Mouse (Mus musculus): ENCODE data around the gene Bbx.

Gene Bbx

DNA sequence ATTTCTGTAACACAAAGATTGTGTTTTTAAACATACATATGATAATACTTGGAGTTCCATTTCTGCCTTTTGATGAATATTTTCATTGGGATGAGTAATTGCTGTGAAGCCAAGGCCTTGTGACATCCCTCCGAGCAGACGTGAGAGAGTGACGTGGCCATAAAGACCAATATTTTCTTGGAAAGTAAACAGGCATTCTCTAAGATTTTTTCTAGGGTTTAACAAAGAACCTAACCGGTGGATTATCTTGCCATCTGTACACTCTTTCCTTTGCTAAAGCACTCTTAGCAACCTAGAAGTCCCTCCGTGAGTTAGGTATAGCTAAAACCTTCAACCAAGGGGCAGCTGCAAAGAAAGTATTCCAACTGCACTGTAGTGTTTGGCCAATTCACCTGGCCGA, 32.4 kb downstream of the Bbx start:
- no peak for DNase-seq (ENCODE audit: low read depth, low spot score)

DNA sequence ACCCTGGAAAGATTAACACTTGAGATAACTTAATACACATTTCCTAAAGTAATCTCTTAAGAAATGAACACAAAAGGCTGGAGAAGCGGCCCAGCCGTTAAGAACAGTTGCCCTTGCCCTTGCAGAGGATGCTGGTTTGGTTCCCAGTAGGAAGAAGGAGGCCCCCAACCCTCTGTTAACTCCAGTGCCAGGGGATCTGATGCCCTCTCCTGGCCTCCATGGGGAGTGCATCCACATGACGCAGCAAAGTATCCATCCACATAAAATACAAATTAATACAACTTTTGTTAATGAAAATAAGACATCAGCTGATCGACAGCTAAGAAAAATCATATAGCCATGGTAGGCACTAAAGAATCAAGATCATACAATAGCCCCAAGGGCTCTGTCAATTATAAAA, 33.6 kb downstream of the Bbx start:
- no peak for DNase-seq (ENCODE audit: low read depth, low spot score)

DNA sequence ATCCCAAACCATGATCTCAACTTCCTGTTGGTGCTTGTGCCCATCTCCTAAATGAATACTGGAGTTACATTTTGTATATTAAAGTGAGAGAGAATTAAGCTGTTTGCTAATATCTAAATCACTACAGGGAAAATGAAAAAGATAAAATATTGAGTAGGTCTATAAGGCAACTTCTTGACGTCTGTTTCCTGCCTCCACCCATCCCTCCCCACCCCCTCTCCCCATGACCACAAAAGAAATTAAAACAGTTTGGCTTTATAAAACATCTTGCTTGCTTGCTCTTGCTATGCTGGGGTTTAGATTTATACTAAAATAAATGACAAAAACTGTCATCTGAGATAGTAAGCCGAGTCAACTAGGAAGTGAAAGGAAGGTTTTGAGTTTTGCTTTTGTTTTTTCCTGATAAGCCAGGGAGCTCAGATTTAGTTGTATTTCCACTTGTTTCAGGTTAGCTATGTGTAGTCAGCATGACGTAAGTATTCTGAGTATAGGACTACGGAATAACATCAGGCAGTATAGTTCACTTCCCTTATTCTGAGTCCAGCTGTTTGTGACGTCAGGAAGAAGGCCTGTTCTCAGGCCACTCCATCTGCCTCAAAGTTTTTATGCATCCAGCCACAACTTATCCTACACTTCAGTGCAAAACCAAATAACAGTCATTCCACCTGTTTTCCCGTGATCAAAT, 36.1 kb downstream of the Bbx start:
- DNase-seq (ENCODE audit: low read depth, low spot score), result no peak

DNA sequence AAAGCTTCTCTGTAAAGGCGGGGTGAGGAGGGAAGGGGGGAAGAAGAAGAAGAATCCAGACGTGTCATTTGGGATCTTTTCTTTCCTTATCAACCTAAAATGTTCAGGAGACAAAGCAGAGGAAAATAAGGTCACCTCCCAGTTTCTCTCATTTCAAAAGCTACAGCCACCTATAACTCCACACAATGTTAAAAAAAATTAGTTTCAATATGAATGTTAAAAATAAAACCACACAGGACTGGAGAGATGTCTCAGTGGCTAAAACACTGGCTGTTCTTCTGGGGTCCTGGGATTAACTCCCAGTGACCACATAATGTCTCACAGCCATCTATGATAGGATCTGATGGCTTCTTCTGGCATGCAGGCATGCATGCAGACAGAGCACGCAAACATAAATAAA, 43.7 kb downstream of the Bbx start:
- no peak for DNase-seq (ENCODE audit: low read depth, low spot score)

DNA sequence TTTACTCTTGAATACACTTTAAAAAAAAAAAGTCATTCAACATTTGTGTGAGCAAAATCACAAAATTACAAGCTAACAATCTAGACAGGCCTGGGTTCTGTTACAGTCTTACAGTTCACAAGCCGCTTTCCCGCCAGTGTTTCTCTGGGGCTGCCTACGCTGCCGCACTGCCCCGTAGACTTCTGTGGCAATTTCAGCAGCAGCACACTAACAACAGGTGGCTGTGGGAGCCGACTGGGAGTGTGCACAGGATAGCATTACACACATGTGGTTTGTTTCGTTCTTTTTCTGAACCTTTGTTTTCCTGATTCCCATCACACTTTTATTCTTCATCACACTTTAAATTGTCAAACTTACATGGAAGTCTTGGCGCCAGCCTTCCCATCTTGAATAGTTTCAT, 48.6 kb downstream of the Bbx start:
- DNase-seq (ENCODE audit: low read depth, low spot score), result no peak

DNA sequence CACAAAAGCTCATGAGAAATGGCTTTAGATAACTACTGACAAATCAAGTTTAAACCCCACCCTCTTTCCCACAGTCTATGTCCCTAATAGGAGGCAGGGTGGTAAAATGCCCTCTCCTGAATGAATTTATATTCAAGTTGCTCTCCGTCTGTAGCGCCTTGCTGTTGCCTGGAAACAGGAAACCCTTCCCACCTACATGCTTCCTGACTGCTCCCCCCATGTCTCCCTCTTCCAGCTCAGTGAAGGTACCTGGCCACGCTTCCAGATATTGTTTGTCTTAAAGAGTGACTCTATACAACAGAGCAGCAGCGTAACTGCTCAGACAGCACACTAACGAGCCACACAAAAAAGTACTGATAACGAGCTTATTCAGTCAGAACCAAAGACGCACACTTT, 50.8 kb downstream of the Bbx start:
- DNase-seq (ENCODE audit: low read depth, low spot score), result no peak

DNA sequence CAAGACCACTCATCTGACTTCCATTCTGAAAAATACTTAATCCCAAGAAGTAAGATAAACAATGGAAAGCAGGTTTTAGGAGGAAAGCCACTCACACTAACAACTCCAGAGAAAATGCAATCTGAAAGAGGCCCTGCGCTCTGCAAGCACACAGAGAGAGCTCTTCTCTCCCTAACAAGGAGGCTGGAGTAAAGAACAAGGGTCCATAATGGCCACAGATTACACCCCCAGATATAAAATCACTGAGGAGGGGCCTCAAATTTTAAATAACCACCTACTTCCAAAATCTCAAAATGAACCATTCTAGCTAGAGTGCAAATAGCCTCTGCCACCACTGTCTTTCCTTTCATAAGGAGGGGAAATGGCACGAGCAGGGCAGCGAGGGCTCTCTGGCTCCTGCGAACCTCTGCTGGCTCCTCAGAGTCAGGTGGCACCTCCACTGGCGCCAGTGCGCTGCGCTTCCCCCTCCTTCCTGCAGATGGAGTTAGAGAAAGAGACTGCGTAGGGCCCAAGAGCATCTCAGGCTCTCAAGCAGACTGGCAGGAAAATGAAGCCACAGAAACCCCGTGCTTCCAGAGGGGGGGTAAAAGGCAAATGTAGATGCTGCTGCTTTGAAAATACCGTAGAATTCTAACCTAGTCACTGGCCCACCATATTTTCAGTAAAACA, 51.4 kb downstream of the Bbx start:
- peak; percentile 52 for DNase-seq (ENCODE audit: low read depth, low spot score)

DNA sequence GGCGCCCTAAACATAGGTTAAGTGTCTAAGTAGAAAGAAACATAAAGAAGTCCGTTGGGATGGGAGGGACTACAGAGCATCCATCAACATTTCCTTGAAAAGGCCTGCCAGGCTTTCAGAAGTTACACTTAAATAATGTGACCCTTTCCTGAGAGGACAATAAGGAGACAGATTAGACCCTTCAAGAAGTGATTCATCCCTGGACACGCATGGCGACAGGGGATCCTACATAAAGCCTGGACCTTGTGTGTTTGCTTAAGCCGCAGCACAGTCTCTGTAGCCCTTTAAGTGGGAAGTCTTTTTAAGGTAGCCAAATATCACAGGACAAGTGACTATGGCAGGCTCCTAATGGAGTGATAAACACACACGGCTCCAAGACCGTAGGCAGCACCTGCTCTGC, 52.0 kb downstream of the Bbx start:
- DNase-seq (ENCODE audit: low read depth, low spot score), result no peak

DNA sequence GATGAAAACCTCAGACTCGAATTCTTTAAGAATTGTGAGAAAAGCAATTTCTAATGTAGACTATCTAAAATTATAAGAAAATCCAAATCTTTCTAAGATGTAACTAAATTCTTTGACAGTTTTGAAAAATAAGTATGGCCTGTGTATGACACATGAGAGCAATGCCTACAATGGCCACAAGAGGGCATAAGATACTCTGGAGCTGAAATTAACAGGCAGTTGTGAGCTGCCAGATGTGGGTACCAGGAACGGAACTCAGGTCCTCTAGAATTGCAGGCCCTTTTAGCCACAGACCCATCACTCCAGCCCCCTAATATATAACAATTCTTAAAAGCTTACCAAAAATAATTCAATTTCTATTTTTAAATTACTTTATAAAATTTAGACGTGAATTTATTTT, 57.6 kb downstream of the Bbx start:
- DNase-seq (ENCODE audit: low read depth, low spot score), result no peak

DNA sequence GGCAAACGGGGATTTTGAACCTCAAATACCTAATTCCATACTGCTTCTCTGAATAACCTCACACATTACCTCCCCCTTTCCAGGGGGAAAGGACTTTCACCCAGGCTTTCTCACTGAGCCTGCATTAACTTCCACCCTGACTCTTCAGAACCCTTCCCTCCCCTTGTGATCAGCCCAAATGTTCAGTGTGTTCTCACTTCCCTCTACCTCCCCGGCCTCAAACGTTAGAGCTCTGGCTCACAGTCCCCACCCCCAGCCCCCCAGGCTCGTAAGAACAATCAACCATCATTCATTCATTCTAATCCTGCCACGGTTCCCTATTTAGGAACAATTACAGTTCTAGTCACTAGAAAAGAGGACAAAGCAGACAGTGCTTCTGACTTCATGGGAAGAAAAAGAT, 58.5 kb downstream of the Bbx start:
- DNase-seq (ENCODE audit: low read depth, low spot score), result no peak

DNA sequence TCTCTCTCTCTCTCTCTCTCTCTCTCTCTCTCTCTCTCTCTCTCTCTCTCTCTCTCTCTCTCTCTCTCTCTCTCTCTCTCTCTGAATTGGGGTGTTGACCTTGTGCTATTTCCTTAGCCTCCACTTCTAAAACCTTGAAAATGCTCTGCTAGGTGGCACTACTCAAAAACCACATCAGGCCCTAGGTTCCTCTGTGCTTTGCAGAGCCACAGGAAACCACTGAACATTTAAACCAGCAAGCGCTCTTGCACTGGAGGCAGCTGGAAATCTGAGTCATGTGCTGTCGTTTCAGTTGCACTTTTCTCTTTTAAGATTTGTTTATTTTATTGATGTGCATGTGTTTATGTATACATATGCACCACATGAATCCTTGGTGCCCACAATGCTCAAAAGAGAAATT, 59.6 kb downstream of the Bbx start:
- no peak for DNase-seq (ENCODE audit: low read depth, low spot score)

DNA sequence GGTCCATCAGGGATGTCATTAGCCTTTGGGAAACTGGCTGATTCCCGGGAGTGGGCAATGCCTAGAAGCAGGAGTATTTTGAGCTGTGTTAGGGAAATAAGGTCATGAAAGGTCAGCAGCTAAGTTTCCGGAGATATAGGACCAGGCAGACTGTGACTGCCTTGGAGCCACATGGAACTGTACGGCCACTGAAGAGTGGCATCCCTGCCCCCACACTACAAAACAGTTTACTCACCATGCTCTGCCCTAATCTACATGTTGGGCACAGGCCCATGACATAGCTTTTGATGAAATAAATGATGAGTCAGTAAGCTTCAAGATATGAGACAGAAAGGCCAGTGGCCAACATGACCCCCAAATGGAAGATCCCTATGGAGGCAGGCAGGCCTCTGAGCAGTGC, 60.7 kb downstream of the Bbx start:
- DNase-seq (ENCODE audit: low read depth, low spot score), result no peak

DNA sequence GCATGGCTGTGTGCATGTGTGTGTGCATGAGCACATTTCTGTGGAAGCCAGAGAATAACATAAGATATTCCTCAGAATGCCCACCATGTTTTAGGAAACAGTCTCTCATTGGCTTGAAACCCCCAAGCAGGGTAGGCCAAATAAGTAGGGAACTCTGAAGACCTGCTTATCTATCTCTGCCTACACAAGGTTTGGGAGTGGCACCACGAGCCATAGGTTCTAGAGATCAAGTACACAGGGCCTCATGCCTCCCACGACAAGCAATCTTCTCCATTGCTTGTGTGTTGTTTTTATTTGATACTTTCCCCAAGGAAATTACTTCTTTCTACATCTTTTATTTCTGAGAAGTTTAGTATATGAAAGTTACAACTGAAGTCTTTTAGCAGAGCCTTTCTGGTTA, 61.8 kb downstream of the Bbx start:
- DNase-seq (ENCODE audit: low read depth, low spot score), result no peak

DNA sequence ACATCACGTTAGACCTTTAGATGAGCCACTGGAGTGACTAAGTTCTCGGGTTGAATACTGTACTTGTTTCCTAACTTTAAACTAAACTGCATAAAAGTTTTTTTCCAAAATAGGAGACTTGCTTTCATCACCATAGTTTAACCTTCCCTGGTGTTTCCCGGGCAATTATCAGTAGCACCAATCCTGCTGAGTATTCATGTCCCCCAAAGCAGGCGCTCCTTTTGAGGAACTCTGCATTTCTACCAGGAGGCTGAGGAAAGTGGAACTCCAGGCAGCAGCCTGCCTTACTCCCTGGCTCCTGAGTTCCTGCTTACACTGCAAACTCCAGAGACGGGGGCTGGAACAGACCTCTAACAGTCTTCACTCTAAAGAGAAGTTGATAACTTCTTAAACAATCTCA, 65.6 kb downstream of the Bbx start:
- no peak for DNase-seq (ENCODE audit: low read depth, low spot score)

DNA sequence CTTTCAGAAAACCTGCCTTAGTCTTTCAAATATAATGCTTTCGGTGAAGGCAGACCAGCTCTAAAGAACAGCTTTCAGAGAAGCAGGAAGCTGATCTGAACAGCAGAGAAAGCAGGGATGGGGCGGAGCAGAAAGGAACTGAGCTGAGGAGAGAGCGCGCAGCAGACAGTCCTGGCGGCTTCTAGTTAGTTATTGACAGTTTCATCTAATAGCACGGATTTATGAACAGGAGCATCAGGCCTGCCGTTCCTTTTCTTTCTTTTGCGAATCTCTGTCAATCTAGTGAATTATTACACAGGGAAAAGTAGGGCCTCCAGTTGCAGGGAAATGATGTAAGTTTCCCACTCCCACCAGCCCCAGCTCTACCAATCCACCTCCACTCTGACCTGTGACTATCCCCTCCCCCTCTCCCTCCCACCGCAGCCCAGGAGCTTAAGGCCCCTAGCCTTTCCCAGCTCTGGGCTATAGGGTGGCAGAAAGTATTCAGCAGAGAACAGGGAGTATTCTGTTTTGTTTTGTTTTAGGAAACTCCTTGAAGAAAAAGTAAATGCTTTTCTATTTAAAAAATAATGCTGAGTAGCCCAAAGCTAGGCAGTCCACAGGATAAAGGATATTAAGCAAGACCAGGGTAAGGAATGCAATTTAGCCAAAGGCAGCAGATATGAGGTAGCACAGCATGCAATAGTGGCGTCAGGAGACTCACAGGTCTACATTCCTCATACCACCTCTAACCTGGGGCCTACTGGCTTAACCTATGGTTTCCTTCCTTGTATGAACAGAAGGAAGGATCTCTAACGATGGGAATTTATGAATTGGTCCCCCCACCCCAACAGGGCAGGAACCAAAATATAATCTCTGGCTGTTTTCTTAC, 67.8 kb downstream of the Bbx start:
- no peak for DNase-seq (ENCODE audit: low read depth, low spot score)

DNA sequence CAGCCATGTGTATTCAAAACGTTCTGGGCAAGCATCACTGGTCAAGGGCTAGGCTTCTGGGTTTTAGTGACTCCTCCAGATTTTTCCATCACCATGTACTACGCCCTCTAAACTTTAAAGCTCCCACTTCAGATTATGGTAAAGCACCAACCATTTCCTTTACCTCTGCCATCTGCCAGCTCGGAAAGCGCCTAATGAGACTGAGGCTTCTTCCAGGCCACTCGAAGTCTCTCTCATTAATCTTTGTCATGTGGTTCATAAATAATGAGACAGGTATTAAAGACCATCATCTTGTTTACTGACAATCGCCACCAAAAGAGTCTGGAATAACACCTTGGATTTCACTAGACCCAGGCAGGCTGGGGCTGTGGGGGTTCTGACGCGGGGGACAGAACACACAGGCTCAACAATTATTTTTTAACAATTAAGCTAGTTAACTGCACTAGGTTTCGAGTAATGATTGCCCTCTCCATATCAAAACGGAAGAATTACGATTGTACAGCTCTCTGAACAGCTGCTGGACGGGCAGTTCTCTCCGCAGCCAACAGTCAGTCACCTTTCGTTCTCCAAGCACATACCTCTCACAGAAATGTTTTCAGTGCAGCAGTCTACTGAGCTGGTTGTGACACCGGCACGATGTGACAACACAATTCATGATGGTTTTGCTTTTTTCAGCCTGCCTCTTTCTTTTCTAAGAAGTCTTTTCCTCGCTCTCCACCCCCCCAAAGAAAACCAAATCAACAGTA, 68.6 kb downstream of the Bbx start:
- no peak for DNase-seq (ENCODE audit: low read depth, low spot score)

DNA sequence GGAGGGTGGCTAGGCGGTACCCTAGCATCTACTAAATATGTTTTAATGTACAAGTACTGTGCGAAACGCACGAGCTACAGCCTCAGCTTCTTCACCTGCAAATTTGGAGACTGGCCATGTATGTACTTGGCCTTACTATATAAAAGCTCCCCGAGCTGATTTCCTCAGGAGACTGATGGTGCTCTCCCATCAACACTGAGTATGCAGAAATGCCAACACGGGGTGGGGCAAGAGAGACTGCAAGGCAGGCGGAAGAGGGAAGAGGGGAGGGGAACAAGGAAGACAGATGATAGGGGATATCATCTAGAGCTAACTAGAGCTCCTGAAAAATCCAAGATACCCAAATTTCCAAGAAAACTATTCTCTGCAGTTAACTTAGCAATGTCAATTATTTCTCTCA, 71.6 kb downstream of the Bbx start:
- no peak for DNase-seq (ENCODE audit: low read depth, low spot score)

DNA sequence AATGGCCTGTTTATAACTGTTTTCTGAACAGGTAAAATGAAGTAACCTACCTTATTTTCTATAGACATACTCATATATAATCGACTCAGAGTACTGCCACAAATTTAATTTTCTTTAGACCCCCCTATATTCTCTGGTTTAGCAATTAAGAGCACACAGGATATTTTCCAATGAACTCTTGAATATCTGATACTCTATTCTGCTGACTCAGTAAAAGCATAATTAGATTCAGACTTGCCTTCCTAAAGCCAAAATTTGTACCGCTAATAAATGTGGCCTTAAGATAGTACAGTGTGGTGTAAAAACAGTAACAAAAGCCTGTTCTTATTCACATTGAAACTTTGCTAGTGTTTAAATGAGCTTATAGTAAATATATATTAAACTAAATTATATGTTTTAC, 102.5 kb downstream of the Bbx start:
- no peak for DNase-seq (ENCODE audit: low read depth, low spot score)

DNA sequence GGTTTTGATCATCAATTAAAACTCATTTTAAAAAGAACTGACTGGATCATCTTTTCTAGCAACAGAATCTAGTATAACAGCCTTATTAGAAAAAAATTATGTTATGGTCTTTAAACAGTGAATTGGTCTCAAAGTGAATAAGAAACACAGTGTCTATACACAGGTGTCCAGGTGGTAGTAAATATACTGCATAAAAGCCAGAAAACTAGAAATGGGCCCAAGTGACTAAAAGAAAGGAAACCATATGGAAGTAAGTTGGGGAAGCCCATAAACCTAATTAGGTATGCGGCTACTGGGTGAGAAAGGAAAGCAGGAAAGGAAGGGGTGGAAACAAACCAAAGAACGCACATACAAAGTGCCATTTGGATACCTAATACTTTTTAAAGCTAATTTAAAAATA, 107.4 kb downstream of the Bbx start:
- DNase-seq (ENCODE audit: low read depth, low spot score), result no peak

DNA sequence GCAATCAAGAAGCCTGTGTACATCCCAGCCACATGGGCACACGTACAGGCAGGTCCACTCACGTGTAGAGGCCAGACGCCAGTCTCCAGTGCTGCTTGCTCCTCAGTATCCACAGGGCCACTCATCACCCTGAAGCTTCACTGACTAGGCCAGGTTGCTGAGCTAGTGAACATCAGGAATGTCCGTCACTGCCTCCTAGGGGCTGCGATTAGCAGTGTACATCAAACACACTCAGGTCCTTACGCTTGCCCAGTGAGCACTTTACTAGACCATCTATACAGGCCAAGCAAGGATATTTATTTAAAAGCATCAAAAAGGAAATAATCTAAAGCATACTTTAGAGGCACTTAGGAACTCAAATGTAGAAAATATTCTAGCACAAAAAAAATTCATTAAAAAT, 107.9 kb downstream of the Bbx start:
- DNase-seq (ENCODE audit: low read depth, low spot score), result no peak

DNA sequence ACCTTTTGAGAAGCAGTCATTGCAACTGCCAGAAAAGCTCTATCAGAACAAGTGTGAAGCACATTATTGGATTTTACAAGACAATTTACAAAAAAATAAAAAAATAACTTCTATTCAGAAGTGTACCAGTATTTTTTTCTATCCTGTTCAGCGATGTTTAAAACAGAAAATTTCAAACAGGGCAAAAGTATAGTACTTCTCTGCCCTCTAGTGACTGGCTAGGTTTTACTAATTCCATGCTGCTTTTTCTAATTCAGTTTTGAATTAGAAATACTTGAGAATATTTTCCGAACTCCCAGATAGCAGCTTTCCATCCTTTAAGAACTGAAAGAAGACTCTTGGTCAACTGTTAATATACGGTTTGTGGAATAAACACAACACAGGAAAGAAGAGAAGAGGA, 110.8 kb downstream of the Bbx start:
- no peak for DNase-seq (ENCODE audit: low read depth, low spot score)

DNA sequence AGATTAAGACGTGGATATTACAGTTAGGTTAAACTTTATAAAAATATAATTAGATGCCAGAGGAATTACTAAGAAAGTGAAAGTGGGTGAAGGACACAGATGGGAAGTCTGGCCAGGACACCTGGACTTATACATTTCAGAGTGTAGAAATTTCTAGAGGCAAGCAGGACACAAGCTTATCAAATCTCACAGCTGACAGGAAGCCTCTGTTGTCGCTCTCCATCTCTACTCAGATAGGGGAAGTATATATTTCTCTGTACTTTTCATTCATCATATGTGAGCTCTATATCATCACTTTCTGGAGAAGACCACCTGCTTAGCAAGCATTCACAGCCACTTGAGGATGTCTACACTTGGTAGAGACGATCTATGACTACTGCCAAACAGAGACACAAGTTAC, 113.9 kb downstream of the Bbx start:
- no peak for DNase-seq (ENCODE audit: low read depth, low spot score)
